Mouse (Mus musculus) lung, postnatal 25 days (tissue): ENCODE results near the gene Map3k10.
A peak's percentile ranks its signal among the peaks of the same experiment; 100 is the strongest.

Experiments used
- DNase-seq: peaks from one replicate; pipeline ENCODE4 v3.0.0; 2022; ENCODE audit warnings: low spot score

Gene Map3k10

GRCm38 (mm10) chr7:27609285-27609684 is 65.1 kb downstream of the Map3k10 start:
- DNase-seq = no peak

DNA sequence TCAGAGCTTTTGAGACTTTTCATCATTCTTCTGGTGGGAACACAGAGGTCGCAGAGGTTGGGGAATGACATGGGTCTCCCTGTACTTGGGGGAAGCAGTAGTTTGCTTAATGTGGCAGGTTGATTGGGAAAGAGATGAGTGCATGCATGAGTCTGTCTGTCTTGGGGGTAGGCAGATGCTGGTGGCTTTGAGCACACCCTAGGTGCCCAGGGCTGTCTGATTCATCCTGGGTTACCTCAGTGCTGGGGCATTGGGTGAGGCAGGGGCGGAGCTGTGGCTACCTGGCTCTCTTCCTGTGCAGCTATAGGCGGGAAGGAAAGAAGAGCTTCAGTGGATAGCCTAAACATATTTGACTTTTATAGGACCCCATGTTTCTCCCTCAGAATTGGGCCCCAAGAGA is 66.3 kb downstream of the Map3k10 start:
- DNase-seq = no peak

GRCm38 (mm10) chr7:27607580-27607979 is 66.8 kb downstream of the Map3k10 start:
- peak; percentile 83 for DNase-seq

- DNase-seq = no peak
Observed at GRCm38 (mm10) chr7:27606481-27607254, 67.7 kb downstream of the Map3k10 start.
